Mouse (Mus musculus) CH12.LX (cell line): ENCODE results near the gene Ckap5. TPM values are rescaled to one million over a fixed set of nuclear protein-coding genes. Genes with fewer than 3 reads are reported as not detected.

Experiments used
- DNase-seq: peaks from one replicate; pipeline ENCODE4 v3.0.0-alpha.2; 2013; ENCODE audit errors: extremely low read depth
- H3K27ac ChIP-seq: 2 replicates; pipeline ENCODE4 v1.5.1; 2012; ENCODE audit warnings: low read depth, mild to moderate bottlenecking, control low read depth, moderate library complexity; ENCODE audit not compliant: insufficient read depth
- H3K27me3 ChIP-seq: replicated peaks from 2 replicates; pipeline ENCODE3; 2012; ENCODE audit warnings: inconsistent platforms
- H3K36me3 ChIP-seq, 2 experiments: replicated peaks in 1 of 2; 2 replicates each; pipeline versions ENCODE3 to v1.6.1; 2012; ENCODE audit warnings: inconsistent platforms in 1 of 2, low read length in 1 of 2, mild to moderate bottlenecking in 1 of 2, mixed read lengths in 1 of 2, moderate library complexity in 1 of 2; ENCODE audit not compliant: control insufficient read depth in 1 of 2, insufficient read depth in 1 of 2
- H3K4me1 ChIP-seq, 2 experiments: 2 replicates each; pipeline ENCODE4 v1.6.1; 2012; ENCODE audit warnings: inconsistent platforms in 1 of 2, moderate library complexity in 1 of 2; ENCODE audit not compliant: insufficient read depth in 2 of 2, control insufficient read depth in 1 of 2
- H3K4me2 ChIP-seq: 2 replicates; pipeline ENCODE4 v1.6.1; 2012; ENCODE audit warnings: low read depth, mild to moderate bottlenecking, control low read depth; ENCODE audit not compliant: poor library complexity, insufficient read depth, severe bottlenecking
- H3K4me3 ChIP-seq, 3 experiments: fragments of 150-350 bp in 1 of 3; sonication (generic) in 1 of 3; replicated peaks in 1 of 3; 2 replicates each; pipeline versions ENCODE3 to v1.5.1; 2011 to 2012; ENCODE audit warnings: low read depth in 2 of 3, low read length in 2 of 3, mild to moderate bottlenecking in 2 of 3, moderate library complexity in 2 of 3, control low read depth in 1 of 3, improper control_type of control experiment in 1 of 3, inconsistent platforms in 1 of 3, mixed read lengths in 1 of 3; ENCODE audit not compliant: poor library complexity in 1 of 3
- H3K79me2 ChIP-seq: replicated peaks from 2 replicates; pipeline ENCODE4 v1.6.1; 2012; ENCODE audit warnings: mild to moderate bottlenecking, moderate library complexity; ENCODE audit not compliant: control insufficient read depth, poor library complexity, insufficient read depth, severe bottlenecking; ENCODE audit errors: extremely low read depth
- H3K9ac ChIP-seq: 2 replicates; pipeline ENCODE4 v1.6.1; 2012; ENCODE audit warnings: low read depth, mild to moderate bottlenecking, control low read depth, moderate library complexity; ENCODE audit not compliant: insufficient read depth
- H3K9me3 ChIP-seq: replicated peaks from 2 replicates; pipeline ENCODE3; 2012; ENCODE audit warnings: low read length, inconsistent platforms, mixed read lengths
- BHLHE40 ChIP-seq: IDR thresholded peaks from 2 replicates; pipeline ENCODE4 v1.6.1; 2011; ENCODE audit warnings: mild to moderate bottlenecking, low read depth, low read length, improper control_type of control experiment
- CTCF ChIP-seq, 2 experiments: IDR thresholded peaks in 1 of 2; conservative IDR thresholded peaks in 1 of 2; 2 replicates each; pipeline ENCODE4 v1.5.1; 2011 to 2012; ENCODE audit warnings: low read depth in 2 of 2, low read length in 2 of 2, improper control_type of control experiment in 1 of 2, inconsistent platforms in 1 of 2, mild to moderate bottlenecking in 1 of 2, moderate library complexity in 1 of 2
- ELF1 ChIP-seq: IDR thresholded peaks from 2 replicates; pipeline ENCODE4 v1.6.1; 2014; ENCODE audit warnings: low read depth, mild to moderate bottlenecking, inconsistent platforms, low read length, improper control_type of control experiment
- EP300 ChIP-seq: IDR thresholded peaks from 2 replicates; pipeline ENCODE4 v1.6.1; 2011; ENCODE audit warnings: low read length, improper control_type of control experiment
- HCFC1 ChIP-seq: IDR thresholded peaks from 2 replicates; pipeline ENCODE4 v1.6.1; 2012; ENCODE audit warnings: low read depth, mild to moderate bottlenecking, inconsistent platforms, low read length, improper control_type of control experiment
- JUN ChIP-seq: IDR thresholded peaks from 2 replicates; pipeline ENCODE4 v1.6.1; 2011; ENCODE audit warnings: low read depth, mild to moderate bottlenecking, low read length, improper control_type of control experiment, moderate library complexity; ENCODE audit not compliant: insufficient read depth
- JUND ChIP-seq: conservative IDR thresholded peaks from 2 replicates; pipeline ENCODE4 v1.6.1; 2011; ENCODE audit warnings: low read depth, low read length, improper control_type of control experiment
- MAX ChIP-seq: IDR thresholded peaks from 2 replicates; pipeline ENCODE4 v1.6.1; 2011; ENCODE audit warnings: low read length, improper control_type of control experiment
- MXI1 ChIP-seq: IDR thresholded peaks from 2 replicates; pipeline ENCODE4 v1.6.1; 2011; ENCODE audit warnings: mild to moderate bottlenecking, low read depth, low read length, improper control_type of control experiment
- MYC ChIP-seq: IDR thresholded peaks from 2 replicates; pipeline ENCODE4 v1.6.1; 2011; ENCODE audit warnings: low read depth, mild to moderate bottlenecking, improper control_type of control experiment, low read length
- POLR2AphosphoS2 ChIP-seq: IDR thresholded peaks from 2 replicates; pipeline ENCODE4 v1.6.1; 2011; ENCODE audit warnings: low read depth, low read length, improper control_type of control experiment
- RAD21 ChIP-seq: IDR thresholded peaks from 2 replicates; pipeline ENCODE4 v1.6.1; 2011; ENCODE audit warnings: low read depth, mild to moderate bottlenecking, low read length, improper control_type of control experiment, moderate library complexity
- UBTF ChIP-seq: IDR thresholded peaks from 2 replicates; pipeline ENCODE4 v1.6.1; 2012; ENCODE audit warnings: low read depth, mild to moderate bottlenecking, inconsistent platforms, low read length, improper control_type of control experiment, moderate library complexity
- USF2 ChIP-seq: conservative IDR thresholded peaks from 2 replicates; pipeline ENCODE4 v1.6.1; 2011; ENCODE audit warnings: low read depth, low read length, improper control_type of control experiment
- ZKSCAN1 ChIP-seq: IDR thresholded peaks from 2 replicates; pipeline ENCODE4 v1.6.1; 2012; ENCODE audit warnings: low read depth, inconsistent platforms, low read length, improper control_type of control experiment, borderline replicate concordance
- ZNF384 ChIP-seq: IDR thresholded peaks from 2 replicates; pipeline ENCODE4 v1.6.1; 2012; ENCODE audit warnings: low read depth, low read length, improper control_type of control experiment, inconsistent platforms
- dilution Hi-C: fragments of 300-500 bp; cut with MboI; formaldehyde crosslinking; loops from 2 replicates; pipeline ENCODE4 v1.14.3; 2020; ENCODE audit warnings: low sequenced_read_pairs; ENCODE audit not compliant: extremely low pct_unique_long_range_greater_than_20kb, extremely low pct_ligation_motif_present
- in situ Hi-C: fragments of 300-500 bp; cut with MboI; formaldehyde crosslinking; loops from 3 replicates; pipeline ENCODE4 v1.14.3; 2019; ENCODE audit warnings: low sequenced_read_pairs, low pct_ligation_motif_present, low pct_unique_long_range_greater_than_20kb, mixed read lengths
- polyA plus RNA-seq: library from polyadenylated mRNA; unstranded; fragments of >175 nt; gene quantifications from 2 replicates; pipeline ENCODE4 v1.2.1, GENCODE M21; 2012; ENCODE audit warnings: low read depth; ENCODE audit not compliant: insufficient read length
- total RNA-seq, 2 experiments: library from RNA; depleted of rRNA; stranded (reverse); fragments of 300-350 nt in 1 of 2; fragments of >200 nt in 1 of 2; gene quantifications; 2 replicates each; pipeline ENCODE4 v1.2.3; 2012 to 2014

The Ckap5 gene
- total and polyA plus RNA-seq, 3 experiments: 51.5 to 53.0 (median 52.3) TPM

GRCm38 (mm10) chr2:91655388-91655787 is 128.8 kb downstream of the Ckap5 start:
- DNase-seq: no peak
- Histone ChIP-seq H3K36me3 (peaks cover 54 to 87% of the 10 kb centered on the region in 2 experiments), H3K79me2 (peaks cover 10% of the 10 kb centered on the region), H3K27ac (no peak overlapping the region), H3K4me3 (no peak overlapping the region), H3K27me3 (no peaks in the 10 kb centered on the region), H3K4me1 (peaks cover 2 to 11% of the 10 kb centered on the region in 2 experiments; a peak in 3 of 4 replicates), H3K4me2 (no peak overlapping the region), H3K9me3 (no peaks in the 10 kb centered on the region), H3K9ac (no peak overlapping the region)
- in situ Hi-C loops: no loop called here
- TF ChIP-seq MYC (no peak), MXI1 (no peak)
- dilution Hi-C loops: no loop called here

- H3K4me3 ChIP-seq: no peak overlapping the region
- dilution Hi-C loops: no loop called here
- H3K79me2 ChIP-seq: peaks cover 6% of the 10 kb centered on the region; the same call in 1 of the 2 replicates
- H3K27ac ChIP-seq: no peak overlapping the region
- no peaks in the 10 kb centered on the region for H3K9me3 ChIP-seq
- no peak overlapping the region for H3K9ac ChIP-seq
- H3K4me1 ChIP-seq: peaks cover 2 to 11% of the 10 kb centered on the region in 2 experiments; a peak in 3 of 4 replicates
- peaks cover 55 to 88% of the 10 kb centered on the region in 2 experiments for H3K36me3 ChIP-seq
- TF ChIP-seq BHLHE40 (no peak), EP300 (no peak), POLR2AphosphoS2 (no peak), JUN (no peak), JUND (no peak), ZKSCAN1 (no peak), ZNF384 (no peak), HCFC1 (no peak), USF2 (no peak), UBTF (no peak), RAD21 (no peak), MAX (no peak), ELF1 (no peak), MYC (no peak), CTCF (conservative IDR thresholded peaks at IDR 0.05 in 1 of 2, IDR thresholded peaks at IDR 0.05 in 1 of 2; ENCODE audit: low read depth in 2 of 2, low read length in 2 of 2) (no peak)
- TF ChIP-seq, all 38 proteins: peak for 0
- Histone ChIP-seq H3K27me3 (no peaks in the 10 kb centered on the region), H3K4me2 (no peak overlapping the region)
- no peak for DNase-seq
- in situ Hi-C loops: no loop called here
These were observed 129.3 kb downstream of the Ckap5 start for GRCm38 (mm10) chr2:91655827-91656226.
